Mouse (Mus musculus) C3H10T1/2 (cell line): Measurements from ENCODE around the gene Cpeb2. TPM values are rescaled to one million over a fixed set of nuclear protein-coding genes. Genes with fewer than 3 reads are reported as not detected.

ENCODE experiments used
- polyA plus RNA-seq, 2 experiments: library from polyadenylated mRNA; unstranded; fragments of >200 nt; fragmentation: generic; extraction: Trizol; gene quantifications; one replicate each; pipeline ENCODE4 v1.2.1; 2012; ENCODE audit warnings: missing spikeins in 2 of 2

Gene Cpeb2
- polyA plus RNA-seq: under 1 TPM; 0.19 to 0.28 TPM

DNA sequence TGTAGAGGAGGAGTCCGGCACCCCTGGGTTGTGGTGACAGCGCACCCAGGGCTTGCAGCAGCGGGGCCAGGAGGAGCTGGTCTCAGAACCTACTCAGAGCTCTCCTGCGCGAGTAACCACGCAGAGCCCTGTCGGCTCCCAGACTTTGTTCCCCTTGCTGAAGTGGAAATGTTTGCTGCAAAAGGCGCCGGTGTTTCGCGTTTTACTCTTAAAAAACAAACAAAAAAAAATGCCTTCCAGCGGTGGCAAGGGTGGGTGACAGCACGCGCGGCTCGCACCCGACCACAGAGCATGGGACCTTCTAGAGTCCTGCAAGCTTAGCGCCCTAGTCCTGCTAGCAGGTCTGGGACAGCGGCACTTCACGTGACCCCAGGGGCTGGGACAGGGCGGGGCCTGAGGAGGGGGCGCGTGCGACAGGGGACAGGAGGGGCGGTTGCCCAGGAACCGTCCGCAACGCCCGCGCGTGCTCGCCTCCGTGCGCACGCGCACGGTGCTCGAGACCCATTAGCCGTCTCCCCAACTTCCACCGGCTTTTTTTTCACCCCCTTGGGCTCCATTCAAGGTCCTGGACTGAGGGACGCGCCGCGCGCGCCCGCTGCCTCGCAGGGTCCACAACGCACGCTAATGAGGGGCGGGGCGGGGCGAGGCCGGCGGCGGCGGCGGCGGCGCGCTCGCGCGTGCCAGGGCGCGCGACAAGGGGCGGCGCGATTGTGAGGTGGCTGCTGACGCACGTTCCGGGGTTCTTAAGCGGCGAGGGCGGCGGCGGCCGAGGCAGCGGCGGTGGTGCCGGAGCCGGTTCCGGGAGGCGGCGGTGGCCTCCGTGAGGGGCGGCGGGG is at the start of gene Cpeb2:
Cpeb2 (plus strand) TSS at position 691 of the 836 bp plus-strand sequence.

